Mouse (Mus musculus) bone marrow, adult 2 months (tissue): ENCODE measurements around the gene Slc9b1. TPM values are rescaled to one million over a fixed set of nuclear protein-coding genes. Genes with fewer than 3 reads are reported as not detected.

Experiments used
- H3K27ac ChIP-seq: fragments of 200-500 bp; 2 replicates; pipeline ENCODE4 v1.5.1; 2012; ENCODE audit warnings: low read depth, mild to moderate bottlenecking, control low read depth, inconsistent platforms, low read length; ENCODE audit not compliant: control insufficient read depth, poor library complexity, insufficient read depth
- H3K4me1 ChIP-seq: fragments of 200-500 bp; 2 replicates; pipeline ENCODE4 v1.6.1; 2011; ENCODE audit warnings: low read length; ENCODE audit not compliant: control insufficient read depth, insufficient read depth
- H3K4me3 ChIP-seq: fragments of 200-500 bp; replicated peaks from 2 replicates; pipeline ENCODE3; 2011; ENCODE audit warnings: mild to moderate bottlenecking, low read depth, low read length, control low read depth; ENCODE audit not compliant: control insufficient read depth
- CTCF ChIP-seq: fragments of 200-500 bp; IDR thresholded peaks from 2 replicates; pipeline ENCODE4 v1.5.1; 2011; ENCODE audit warnings: low read length, control low read depth; ENCODE audit not compliant: control insufficient read depth, insufficient read depth
- POLR2A ChIP-seq: fragments of 200-500 bp; IDR thresholded peaks from 2 replicates; pipeline ENCODE4 v1.6.1; 2011; ENCODE audit warnings: low read depth, mild to moderate bottlenecking, control low read depth, low read length, borderline replicate concordance; ENCODE audit not compliant: control insufficient read depth
- WGBS: fragments of 180-500 bp; shearing (Covaris S2); methylation state at CpG from one replicate; pipeline ENCODE4 v1.1.7; 2018; 5-methylcytosine and 5-hydroxymethylcytosine counted together
- polyA plus RNA-seq: library from polyadenylated mRNA; stranded (reverse); fragments of >200 nt; gene quantifications from 2 replicates; pipeline ENCODE4 v1.2.4, GENCODE M21; 2011; ENCODE audit warnings: low replicate concordance; ENCODE audit not compliant: missing spikeins, insufficient read depth, insufficient read length

Slc9b1 gene
- polyA plus RNA-seq, 1 experiment, result not detected

DNA sequence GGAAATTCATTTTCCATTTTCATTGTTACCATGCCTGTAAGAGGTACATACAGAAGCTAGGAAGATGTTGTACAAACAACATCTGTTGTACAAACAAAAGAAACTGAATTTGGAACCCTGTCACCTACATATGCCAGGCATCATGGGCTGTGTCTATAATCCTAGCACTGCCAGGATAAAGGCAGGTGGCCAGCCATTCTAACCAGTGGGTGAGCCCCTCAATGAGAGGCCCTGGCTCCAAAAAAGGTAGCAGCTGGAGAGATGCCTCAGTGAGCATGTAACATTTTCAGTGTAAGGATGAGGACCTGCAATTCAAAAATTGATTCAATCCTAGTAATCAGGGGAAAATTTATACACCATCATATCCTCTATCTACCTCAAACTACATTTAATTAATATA is 1.2 kb downstream of the Slc9b1 start:
- H3K4me3 ChIP-seq, result no peak overlapping the region
- H3K27ac ChIP-seq, result no peak overlapping the region
- TF ChIP-seq POLR2A (no peak), CTCF (no peak)
- H3K4me1 ChIP-seq, result no peaks in the 10 kb centered on the region

DNA sequence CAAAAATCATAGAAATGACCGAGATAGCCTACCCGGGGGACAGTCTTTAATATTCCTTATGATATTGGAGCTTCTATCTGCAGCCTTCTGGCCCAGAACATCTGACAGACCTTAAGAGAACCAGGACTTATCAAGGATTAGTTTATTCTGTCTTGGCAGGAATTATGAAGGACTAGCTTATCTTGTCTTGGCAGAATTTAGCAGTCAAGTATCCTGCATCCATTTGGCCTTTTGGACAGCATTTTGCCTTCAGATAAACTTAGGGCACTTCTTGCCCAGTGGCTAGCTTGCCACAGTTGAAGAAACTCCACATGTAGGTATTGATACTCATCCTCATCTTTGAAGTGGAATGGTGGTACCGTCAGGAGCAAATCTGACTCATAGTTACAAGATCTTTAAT is 4.0 kb downstream of the Slc9b1 start:
- WGBS, result 71% methylated on average over 3 of the region's 3 CpGs
- H3K27ac ChIP-seq, result no peak overlapping the region
- no peaks in the 10 kb centered on the region for H3K4me1 ChIP-seq
- H3K4me3 ChIP-seq, result no peak overlapping the region
- no peak for TF ChIP-seq POLR2A
- no peak for TF ChIP-seq CTCF

DNA sequence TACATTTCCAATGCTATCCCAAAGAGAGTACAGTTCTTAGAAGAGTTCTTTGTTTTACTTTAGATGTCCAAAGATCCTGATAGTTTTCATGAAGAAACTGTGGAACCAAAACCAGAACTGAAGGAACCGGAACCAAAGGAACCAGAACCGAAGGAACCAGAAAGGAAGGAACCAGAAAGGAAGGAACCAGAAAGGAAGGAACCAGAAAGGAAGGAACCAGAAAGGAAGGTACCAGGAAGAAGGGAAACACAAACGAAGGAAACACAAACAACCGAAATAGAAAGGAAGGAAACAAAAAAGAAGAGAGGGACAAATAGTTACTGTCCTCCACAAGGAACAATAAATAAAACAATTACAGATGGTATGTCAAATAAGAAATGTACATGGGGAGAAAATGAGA is 9.6 kb downstream of the Slc9b1 start:
- H3K4me3 ChIP-seq, result no peak overlapping the region
- 75% methylated on average over 4 of the region's 4 CpGs for WGBS
- TF ChIP-seq CTCF (no peak), POLR2A (no peak)

GRCm38 (mm10) chr3:135375836-135376235 is 28.0 kb downstream of the Slc9b1 start:
- peaks cover 1% of the 10 kb centered on the region; the same call in 1 of the 2 replicates for H3K4me1 ChIP-seq
- no peak overlapping the region for H3K27ac ChIP-seq
- WGBS, result 79% methylated on average over 3 of the region's 3 CpGs
- TF ChIP-seq CTCF (no peak), POLR2A (no peak)
- H3K4me3 ChIP-seq, result no peak overlapping the region

More for the DNA sequence above, 9.6 kb downstream of the Slc9b1 start:
- H3K4me1 ChIP-seq, result no peaks in the 10 kb centered on the region
- no peak overlapping the region for H3K27ac ChIP-seq

DNA sequence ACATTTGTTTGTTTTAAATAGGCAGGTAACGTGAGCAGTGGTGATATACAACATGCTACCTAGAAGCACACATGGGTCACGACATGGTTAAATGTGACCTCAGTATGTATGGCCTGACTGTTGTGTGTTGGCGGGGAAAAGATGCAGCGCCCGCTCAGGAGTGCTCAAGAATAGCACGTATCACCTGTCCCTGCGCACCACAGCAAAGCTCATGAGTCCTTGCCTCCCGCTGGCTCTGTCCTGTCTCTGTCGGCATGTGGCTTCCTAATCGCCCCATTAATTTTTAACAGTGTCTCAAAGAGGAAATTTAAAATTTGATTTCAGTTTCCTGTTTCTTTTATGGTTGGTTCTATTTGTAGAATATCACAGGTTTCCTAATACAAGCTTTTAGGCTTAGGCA is 29.6 kb downstream of the Slc9b1 start:
- Histone ChIP-seq H3K4me1 (peaks cover 1% of the 10 kb centered on the region; the same call in 1 of the 2 replicates), H3K27ac (no peak overlapping the region), H3K4me3 (no peak overlapping the region)
- TF ChIP-seq POLR2A (no peak), CTCF (no peak)
- 35% methylated on average over 10 of the region's 10 CpGs for WGBS

DNA sequence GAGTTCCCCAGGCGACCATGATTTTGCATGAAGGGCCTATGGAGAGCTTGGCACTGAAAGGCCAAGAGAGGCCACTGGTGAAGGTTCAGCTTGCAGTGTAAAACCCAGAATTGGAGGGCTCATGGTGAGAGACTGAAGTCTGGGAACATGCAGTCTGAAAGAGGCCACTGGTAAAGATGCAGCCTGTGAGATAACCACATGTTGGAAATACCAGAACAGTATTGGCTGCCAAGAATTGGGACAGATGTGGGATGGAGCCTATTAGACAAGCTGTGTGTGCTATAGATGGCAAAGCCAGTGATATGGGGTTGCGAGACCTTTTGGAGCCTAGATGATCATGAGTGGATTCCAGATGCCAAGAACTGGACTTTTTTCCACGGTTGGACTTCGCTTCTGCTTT is 32.0 kb downstream of the Slc9b1 start:
- Histone ChIP-seq H3K4me1 (peaks cover 1% of the 10 kb centered on the region; the same call in 1 of the 2 replicates), H3K27ac (no peak overlapping the region), H3K4me3 (no peak overlapping the region)
- 80% methylated on average over 4 of the region's 4 CpGs for WGBS
- no peak for TF ChIP-seq POLR2A
- TF ChIP-seq CTCF, result no peak

- Histone ChIP-seq H3K4me1 (no peaks in the 10 kb centered on the region), H3K4me3 (no peak overlapping the region), H3K27ac (no peak overlapping the region)
- TF ChIP-seq CTCF (no peak), POLR2A (no peak)
- WGBS, result 61% methylated on average over 6 of the region's 6 CpGs
These were observed 45.4 kb downstream of the Slc9b1 start for GRCm38 (mm10) chr3:135393186-135393585.

GRCm38 (mm10) chr3:135395085-135395484 is 47.3 kb downstream of the Slc9b1 start:
- WGBS, result 79% methylated on average over 5 of the region's 5 CpGs
- no peak for TF ChIP-seq POLR2A
- no peak for TF ChIP-seq CTCF
- H3K4me3 ChIP-seq, result no peak overlapping the region

GRCm38 (mm10) chr3:135396081-135396480 is 48.3 kb downstream of the Slc9b1 start:
- TF ChIP-seq POLR2A, result no peak
- TF ChIP-seq CTCF, result no peak
- WGBS, result 49% methylated on average over 6 of the region's 6 CpGs
- no peak overlapping the region for H3K4me3 ChIP-seq
- no peaks in the 10 kb centered on the region for H3K4me1 ChIP-seq
- no peak overlapping the region for H3K27ac ChIP-seq

More at GRCm38 (mm10) chr3:135395085-135395484, 47.3 kb downstream of the Slc9b1 start:
- Histone ChIP-seq H3K4me1 (no peaks in the 10 kb centered on the region), H3K27ac (no peak overlapping the region)
